Mouse (Mus musculus): ENCODE measurements around the gene Prkag1. TPM values are rescaled to one million over a fixed set of nuclear protein-coding genes. Genes with fewer than 3 reads are reported as not detected.
"Not testable (repeated sequence)": the region's sequence is repeated elsewhere in the genome, so short reads cannot be mapped to it uniquely, and the experiment has no call there.

The Prkag1 gene
- total RNA-seq, 1 experiment from 2014 or later = 78.6 TPM

DNA sequence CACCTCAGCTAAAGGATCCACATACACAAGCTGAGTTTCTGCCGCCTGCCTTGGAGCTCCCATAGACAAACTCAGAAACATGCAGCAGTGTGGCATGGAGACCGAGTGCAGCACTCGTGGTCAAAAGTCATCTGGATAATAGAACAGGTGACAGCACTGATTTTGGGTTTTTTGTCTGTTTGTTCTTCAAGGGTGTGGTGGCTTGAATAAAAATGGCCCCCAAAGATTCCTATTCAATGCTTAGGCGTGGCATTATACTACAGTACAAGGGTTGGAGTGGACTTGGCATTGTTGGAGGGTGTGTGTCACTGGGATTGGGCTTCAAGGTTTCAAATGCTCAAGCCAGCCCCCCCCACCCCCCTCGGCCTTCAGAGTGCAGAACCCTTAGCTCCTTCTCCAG lies 9.2 kb downstream of the Prkag1 start:
- no peak for DNase-seq

DNA sequence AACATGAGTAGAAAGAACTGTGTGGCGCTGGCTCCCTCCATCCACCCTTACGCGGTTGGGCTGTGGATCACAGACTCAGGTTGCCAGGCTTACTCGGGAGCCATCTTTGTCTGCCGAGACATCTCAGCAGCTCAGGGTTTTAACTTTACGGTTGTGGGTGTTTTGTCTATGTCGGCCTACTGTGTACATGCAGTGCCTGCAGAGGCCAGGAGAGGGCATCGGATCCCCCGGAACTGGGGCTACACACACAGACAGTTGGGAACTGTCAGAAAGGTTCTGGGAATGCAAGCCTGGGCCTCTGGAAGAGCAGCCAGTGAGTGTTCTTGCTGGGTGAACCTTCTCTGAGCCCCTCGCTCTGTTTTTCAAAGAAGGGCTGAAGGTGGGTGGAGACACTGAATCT lies 9.9 kb downstream of the Prkag1 start:
- no peak for DNase-seq

DNA sequence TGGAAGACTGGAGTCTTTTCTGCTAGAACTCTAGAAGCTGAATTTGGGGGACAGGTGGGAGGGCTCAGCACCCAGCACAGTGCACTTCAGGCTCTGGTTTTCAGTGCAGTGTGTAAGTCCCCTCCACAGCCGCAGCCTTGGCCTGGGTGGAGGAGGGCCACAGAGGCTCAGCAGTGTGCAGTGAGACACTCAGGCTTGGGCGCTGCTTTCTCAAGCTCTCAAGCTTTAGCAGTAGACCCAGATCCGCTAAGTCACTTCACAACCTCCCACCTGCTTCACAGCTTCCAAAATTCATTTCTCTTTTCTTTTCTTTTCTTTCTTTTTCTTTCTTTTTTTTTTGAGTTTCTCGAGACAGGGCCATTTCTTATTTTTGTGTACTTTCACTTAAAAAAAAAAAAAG lies 10.4 kb downstream of the Prkag1 start:
- DNase-seq = no peak

DNA sequence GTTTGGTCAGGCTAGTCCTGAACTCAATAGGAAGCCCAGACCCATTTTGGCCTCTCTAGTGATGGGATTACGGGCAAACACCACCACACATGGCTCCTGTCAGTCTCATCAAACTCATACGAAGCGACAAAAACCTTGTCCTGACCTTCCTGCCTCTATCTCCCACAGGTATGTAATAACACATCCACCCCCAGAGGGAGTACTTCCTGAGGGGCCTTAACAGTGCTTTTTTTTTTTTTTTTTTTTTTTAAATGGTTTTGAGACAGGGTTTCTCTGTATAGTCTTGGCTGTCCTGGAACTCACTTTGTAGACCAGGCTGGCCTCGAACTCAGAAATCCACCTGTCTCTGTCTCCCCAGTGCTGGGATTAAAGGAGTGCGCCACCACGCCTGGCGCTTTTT lies 13.2 kb downstream of the Prkag1 start:
- no peak for DNase-seq

DNA sequence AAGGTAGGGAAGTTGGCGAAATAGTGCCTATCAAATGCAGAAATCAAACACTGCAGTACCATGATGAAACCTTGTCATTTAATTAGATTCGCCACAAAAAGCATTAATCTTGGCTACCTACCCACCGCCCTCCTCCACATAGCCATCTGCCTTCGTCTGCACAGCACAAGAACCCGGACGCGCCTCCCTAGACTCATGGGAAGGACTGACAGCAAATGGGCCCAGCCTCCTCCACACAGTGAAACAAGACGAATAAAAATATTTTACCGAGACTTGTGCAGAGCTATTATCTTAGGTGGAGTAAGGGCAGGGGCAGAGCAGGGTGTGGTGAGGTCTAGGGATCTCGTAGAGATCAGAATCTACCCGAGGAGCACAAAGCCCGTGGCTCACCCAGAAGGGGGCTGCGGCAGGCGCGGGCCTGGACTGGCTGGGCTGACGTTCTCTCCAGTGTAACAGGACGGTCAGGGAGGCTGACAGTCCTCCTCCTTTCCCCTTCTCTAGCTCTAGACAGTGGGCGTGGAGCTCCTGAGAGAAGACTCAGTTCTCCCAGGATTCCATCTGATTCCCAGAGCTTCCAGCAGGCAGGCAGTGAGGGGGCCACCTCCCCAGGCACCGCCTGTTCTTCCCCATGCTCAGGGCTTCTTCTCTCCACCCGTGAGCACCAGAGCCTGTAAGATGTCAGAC lies 18.4 kb downstream of the Prkag1 start:
- no peak for DNase-seq

DNA sequence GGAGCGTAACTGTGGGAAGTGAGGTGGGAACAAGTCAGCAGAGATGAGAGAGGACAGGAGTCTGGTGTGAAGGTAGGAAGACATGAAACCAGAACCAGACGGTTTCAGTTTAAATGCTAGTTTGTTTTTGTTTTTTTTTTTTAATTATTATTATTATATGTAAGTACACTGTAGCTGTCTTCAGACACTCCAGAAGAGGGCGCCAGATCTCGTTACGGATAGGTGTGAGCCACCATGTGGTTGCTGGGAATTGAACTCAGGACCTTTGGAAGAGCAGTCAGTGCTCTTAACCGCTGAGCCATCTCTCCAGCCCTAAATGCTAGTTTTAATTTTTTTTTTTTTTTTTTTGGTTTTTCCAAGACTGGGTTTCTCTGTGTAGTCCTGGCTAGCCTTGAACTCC lies 21.1 kb downstream of the Prkag1 start:
- DNase-seq = not testable (repeated sequence)

DNA sequence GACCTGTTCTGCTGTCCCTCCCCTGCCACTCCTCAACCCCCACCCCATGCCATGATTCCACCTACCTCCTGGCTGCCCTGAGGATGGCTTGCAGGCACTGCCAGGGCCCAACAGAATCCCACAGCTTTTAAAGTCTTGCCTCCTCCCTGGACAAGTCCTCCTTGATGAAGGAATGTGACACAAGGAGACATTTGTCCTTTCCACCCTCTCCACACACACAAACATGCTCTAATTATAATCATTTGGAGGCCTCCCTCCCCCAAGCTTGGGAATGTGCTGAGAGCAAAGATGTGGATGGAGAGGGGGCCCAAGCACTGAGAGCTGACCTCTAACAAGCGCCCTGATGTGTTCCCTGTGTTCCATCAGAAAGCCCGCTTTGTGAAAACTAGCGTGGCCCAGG lies 21.9 kb downstream of the Prkag1 start, which contains the start of gene Ddn:
Gene Ddn, minus strand, starts transcription at position 101 of the 400 bp plus-strand sequence.
- DNase-seq = no peak

DNA sequence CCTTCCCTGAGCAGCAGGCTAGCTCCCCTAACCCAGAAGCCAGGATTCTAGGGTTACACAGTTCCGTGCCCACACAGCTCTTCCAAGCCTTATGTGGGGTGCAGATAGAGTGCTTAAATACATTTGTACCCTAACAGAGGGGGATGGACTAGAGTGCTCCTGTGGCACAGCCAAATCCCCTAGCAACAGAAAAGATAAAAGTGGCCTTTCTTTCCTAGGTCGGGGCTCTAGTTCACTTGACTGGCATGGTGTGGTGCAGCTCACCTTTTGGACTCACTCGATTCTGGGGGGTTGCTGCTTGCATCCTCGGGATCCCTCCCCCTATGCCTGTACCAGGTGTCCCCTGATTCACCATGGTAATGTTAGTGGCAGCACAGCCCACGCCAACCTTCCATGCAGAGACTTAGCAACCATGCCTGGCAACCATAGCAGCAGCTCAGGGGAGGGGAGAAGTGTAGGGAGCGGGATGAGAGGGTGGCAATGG lies 22.6 kb downstream of the Prkag1 start:
- no peak for DNase-seq

DNA sequence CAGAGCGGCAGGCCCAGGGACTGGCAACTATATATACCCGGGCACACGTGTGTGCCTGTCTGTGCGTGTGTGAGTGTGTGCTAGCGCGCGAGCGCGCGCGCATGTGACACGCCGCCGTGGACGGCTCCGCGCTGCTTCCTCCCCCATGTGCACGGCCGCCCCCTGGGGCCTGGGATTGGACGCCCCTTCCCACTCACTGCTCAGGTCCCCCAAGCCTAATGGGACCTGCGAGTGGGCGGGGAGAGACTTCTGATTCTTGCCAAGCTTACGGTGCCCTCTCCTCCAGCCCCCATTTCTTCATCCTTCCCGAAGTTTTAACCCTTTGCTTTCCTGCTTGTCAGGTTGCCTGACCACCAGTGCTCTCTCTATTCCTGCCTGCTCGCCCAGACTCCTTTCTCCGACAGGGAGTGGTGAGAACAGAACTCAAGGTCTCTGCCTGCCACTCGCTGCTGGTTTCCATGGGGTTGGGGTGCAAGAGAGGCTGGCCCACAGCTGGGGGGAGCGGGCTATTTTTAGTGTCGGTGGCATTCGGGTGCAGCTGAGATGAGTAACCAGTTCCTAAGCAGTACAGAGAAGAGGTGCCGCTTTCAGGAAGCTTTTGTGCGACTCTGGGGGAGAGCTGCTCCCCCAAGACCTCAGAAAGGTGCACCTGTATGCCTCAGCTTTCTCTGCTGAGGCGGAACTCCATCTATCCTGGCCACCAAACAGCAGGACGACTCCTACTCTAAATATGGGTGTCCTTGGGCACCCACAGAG lies 23.2 kb downstream of the Prkag1 start:
- peak; percentile 47 for DNase-seq

DNA sequence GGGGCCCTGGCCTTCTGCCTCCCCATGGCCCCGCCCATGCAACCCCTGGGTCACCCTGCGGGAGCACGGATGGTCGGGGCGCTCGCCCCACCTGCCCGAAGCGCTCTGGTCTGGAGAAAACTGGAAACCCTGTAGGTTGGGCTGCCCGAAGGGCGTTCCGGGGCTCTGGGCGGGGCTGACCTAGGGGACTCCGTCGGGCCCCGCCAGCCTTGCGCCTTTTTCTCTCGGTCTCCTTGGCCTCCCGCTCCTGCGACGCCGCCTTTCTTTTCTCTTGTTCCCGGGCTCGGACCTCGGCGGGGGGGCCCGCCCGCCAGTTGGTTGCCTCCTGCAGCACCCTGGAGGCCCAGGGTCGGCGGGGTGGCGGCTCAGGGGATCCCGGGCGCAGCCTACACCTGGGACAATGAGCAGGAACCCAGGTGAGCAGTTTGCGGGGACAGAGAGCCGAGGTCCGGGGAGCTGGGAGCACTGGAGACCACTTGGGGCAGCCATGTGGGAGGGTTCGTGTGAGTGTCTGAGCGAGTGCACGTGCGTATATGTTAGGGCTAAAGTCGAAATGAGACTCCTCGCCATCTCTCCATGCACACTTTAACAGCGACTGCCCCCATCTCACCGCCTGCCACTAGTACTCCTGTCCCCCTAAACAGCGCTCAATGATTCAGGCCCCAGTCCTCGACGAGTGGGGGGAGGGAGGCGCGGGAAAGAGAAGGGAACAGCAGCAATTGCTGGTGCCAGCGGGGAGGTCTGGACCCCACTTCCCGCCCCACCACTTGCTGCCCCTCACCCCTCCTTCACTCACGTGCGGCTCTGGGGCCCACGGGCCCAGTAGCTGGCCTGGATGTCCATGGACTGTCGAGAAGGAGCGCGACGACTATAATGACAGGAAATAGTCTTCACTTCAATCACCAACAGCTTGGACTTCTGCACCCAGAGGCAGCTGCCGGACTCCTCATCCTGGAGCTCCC lies 24.2 kb downstream of the Prkag1 start:
- DNase-seq = no peak

DNA sequence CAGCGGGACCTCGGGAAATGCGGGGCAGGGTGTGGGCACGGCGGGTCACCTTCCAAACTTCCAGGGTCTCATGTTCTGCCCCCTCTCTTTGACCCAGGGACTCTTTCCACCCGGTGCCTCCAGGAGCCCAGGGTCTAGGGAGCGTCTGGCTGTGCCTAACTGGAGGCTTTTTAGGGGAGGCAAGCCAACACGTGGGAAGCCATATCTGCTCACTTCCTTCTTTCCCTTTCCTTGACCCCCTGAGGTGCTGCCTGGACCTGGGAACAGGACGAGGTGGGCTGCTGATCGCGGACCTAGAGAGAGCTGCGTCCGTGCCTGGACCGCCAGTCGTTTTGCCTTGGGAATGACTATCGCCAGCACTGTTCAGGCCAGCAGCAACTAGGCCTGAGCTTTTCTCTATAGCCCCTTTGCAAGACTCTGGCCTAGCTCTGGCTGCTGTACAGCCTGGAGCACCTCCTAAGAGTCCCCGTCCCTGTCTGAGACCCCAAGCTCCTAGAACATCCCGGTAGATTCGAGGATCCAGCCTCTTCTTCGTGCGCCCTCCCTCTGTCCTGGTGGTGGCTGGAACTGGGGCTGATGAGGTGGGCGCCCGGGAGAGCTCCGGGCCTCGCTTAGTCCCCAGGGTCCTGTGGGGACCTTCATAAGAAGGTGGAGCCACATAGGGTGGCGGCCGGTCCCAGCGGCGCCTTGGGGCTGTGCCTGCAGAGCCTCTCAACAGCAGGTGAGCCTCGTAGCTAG lies 25.1 kb downstream of the Prkag1 start:
- DNase-seq = no peak

DNA sequence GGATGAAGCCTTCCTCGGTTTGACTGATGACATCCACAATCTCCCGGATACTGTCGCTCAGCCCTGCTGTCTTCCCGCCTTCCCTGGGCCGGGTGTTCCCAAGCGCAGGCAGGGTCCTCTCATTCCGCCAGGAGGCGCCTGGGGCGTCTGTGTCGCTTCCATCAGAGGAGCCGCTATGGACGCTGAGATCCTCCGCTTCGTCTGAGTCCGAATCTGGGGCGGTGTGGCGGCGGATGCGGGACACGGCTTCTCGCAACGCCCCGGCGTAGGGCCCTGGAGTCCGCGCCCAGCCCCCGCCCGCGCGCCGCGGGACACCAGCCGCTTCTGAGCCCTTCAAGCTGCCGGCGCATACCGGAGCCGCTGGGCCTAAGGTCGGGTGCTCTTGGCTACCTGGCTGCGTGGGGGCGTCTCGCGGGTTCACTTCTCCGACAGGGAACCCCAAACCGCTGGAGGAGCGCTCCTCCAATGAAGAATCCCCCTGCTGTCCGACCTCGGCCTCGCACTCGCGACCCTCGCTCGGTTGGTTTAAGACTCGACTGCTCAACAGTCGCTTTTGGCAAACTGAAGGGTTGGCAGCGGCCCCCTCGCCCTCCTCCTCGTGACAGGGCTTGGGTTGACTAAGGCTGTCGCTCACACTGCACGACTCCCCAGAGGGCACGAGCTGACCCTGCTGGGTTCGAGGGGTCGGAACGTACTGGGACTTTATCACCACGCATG lies 25.8 kb downstream of the Prkag1 start:
- peak; percentile 78 for DNase-seq

DNA sequence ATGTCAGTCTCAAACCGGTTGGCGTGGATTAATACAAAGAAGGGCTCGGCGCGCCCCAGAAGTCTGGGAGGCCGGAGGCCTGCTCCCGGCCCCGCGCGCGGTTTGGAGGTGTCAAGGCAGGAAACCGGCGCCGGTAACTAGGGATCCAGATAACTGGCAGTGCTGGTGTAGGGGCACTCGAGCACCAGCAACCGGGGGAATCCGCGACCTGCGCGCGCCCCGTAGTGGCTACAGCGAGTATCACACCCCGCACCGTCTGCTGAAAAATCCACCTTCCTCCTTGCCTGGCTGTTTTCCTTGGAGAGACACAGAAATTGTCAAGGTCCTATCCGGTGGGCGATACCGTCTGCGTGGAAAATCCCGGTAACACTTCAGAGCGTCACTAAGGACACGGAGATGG lies 27.3 kb downstream of the Prkag1 start:
- peak; percentile 89 for DNase-seq

DNA sequence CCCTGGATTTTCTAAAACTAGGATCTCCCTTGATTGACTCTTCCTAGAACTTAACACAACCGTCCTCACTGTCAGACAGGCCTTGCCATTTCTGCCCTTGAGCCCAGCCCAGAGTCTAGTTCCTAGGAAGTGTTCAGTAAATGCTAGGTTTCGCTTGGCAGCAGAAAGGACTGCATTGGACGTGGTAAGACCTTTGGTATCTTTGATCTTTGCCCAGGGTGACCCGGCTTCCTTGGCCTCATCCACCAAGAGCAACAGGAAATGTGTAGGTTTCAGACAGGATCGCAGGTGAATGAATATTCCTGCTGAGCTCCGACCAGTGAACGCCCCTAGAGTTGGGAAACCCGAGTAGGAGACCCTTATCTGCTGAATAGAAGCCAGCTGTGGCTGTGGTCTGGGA lies 28.4 kb downstream of the Prkag1 start:
- DNase-seq = no peak

DNA sequence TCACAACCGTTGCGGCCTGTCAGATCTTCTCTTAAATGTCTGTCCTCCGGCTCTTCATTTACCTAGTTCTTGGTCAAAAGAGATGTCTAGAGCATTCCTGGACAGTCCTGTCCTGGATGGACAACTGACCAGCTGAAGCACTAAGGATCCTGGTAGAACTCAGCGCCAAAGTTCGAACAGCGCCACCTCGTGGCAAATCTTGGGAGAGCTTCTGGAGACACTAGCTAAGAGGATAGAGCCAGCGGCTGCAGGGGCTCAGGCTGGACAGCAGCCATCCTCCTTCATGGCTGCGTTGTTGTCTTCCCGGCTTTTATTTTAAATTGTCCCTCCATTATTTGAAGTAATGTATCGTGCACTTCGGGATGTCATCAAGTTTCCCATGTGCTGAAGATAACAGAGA lies 31.9 kb downstream of the Prkag1 start:
- peak; percentile 84 for DNase-seq

DNA sequence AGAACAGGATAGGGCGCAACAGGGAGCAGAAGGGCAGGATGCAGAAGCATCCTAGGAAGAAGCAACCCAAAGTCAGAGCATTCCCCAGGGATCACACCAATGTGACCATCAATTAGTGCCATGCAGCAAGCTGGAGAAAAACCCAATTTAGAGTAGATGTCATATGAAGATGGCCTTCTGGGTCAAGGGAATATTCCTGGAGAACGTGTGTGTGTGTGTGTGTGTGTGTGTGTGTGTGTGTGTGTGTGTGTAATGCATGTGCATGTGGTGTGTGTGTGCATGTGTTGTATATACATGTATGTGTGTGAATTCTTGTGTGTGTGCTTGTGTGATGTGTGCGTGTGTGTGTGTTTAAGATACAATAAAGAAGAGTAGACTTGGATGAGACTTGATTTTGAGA lies 32.4 kb downstream of the Prkag1 start:
- no peak for DNase-seq

DNA sequence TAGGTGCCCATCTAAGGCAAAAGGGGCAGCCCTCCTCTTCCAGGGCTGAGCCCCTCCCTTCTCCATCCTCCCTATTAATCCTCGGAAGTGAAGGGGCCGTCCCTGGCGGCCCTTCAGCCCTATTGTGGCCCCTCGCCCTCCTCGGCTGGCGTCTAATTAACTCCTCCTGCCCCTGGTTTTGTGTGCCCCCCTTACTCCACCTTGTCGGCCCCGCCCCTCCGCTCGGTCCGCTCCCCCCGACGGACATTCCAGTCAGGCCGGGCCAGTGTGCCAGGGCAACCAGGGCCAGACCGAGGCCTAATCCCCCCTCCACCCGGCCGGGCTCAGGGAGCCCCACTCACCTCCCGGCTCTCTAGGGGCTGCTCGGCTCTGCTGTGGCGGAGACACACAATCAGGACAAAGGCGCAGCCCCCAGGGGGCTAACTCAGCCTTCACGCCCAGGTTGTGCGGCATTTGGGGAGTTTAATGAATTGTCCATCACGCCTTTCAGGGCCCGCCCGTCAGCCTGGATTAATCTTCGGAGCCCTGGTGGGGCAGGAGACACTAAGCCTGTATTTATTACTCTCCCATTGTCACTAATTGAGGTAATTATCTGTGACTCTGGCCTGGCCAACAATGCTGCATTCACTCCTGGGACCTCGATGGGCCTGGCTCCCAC lies 33.4 kb downstream of the Prkag1 start:
- no peak for DNase-seq

DNA sequence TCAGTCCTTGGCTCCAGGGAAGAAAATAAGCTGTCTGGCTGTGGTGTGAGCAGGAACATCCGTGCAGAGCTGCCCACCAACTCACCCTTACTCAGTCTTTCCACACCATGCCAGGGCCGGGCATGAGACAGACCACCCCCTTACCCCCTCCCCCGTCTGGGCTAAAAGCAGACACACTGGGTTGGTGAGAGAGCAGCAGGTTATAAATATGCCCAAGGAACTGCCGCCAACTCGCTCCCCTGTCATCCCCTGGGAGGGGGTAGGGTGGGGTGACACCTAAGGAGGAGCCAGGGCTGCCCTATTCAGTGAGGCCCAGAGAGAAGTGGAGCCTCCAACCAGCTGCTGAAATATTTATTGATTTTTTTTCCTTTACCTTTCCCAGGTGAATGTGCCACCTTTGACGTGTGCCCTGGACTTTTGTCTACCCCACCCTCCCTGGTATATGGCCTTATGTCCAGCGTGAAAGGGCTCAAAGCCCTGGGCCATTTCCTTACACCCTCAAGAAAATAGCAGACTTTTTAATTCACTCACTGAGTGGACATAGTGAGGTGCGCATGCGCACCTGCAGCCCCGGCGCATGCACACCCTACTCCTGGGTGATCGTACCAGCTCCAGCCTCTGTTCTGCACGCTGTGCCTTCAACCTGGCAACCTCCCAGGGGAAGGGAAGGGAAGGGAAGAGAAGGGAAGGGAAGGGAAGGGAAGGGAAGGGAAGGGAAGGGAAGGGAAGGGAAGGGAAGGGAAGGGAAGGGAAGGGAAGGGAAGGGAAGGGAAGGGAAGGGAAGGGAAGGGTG lies 34.3 kb downstream of the Prkag1 start:
- DNase-seq = no peak

DNA sequence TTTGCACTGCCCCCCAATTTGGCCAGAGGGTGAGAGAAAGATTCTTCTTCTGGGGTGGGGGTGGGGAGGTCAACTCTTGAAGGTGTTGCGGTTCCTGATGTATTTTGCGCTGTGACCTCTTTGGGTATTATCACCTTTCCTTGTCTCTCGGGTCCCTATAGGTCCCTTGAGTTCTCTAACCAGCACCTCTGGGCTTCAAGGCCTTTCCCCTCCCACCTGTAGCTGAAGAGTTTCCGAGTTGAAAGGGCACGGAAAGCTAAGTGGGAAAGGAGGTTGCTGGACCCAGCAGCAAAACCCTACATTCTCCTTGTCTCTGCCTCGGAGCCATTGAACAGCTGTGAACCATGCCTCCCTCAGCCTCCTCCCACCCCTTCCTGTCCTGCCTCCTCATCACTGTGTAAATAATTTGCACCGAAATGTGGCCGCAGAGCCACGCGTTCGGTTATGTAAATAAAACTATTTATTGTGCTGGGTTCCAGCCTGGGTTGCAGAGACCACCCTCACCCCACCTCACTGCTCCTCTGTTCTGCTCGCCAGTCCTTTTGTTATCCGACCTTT lies 38.1 kb downstream of the Prkag1 start:
- no peak for DNase-seq

All from adrenal gland, postnatal 25 days (tissue).